Mouse (Mus musculus) heart, embryonic 14.5 days (tissue): Measurements from ENCODE around the gene Blmh. TPM values are rescaled to one million over a fixed set of nuclear protein-coding genes. Genes with fewer than 3 reads are reported as not detected.

ENCODE experiments used
- ATAC-seq: fragments of 200-750 bp; cut with Nextera tagmentation; 2 replicates; pipeline ENCODE4 v1.8.0; 2017; ENCODE audit warnings: low read depth, moderate TSS enrichment; ENCODE audit not compliant: insufficient number of reproducible peaks, insufficient read depth, low FRiP score
- H3K27ac ChIP-seq, 2 experiments: fragments of 200-500 bp in 1 of 2; fragments of 300-500 bp in 1 of 2; sonication (generic) in 1 of 2; replicated peaks in 1 of 2; 2 replicates each; pipeline ENCODE4 v1.5.1; 2012 to 2014; ENCODE audit warnings: low read depth in 2 of 2, low read length in 2 of 2, control low read depth in 1 of 2, mild to moderate bottlenecking in 1 of 2, mixed read lengths in 1 of 2; ENCODE audit not compliant: control insufficient read depth in 1 of 2, insufficient read depth in 1 of 2
- H3K27me3 ChIP-seq: fragments of 300-500 bp; sonication (generic); 2 replicates; pipeline ENCODE4 v1.6.1; 2014; ENCODE audit warnings: mild to moderate bottlenecking, low read length, control low read depth; ENCODE audit not compliant: control insufficient read depth, insufficient read depth
- H3K36me3 ChIP-seq: fragments of 300-500 bp; sonication (generic); 2 replicates; pipeline ENCODE4 v1.6.1; 2014; ENCODE audit warnings: mild to moderate bottlenecking, control low read depth, low read length, mixed read lengths; ENCODE audit not compliant: control insufficient read depth, insufficient read depth
- H3K4me1 ChIP-seq, 2 experiments: fragments of 200-500 bp in 1 of 2; fragments of 300-500 bp in 1 of 2; sonication (generic) in 1 of 2; 2 replicates each; pipeline ENCODE4 v1.6.1; 2012 to 2014; ENCODE audit warnings: low read length in 2 of 2, control low read depth in 1 of 2, mixed read lengths in 1 of 2; ENCODE audit not compliant: control insufficient read depth in 2 of 2, insufficient read depth in 2 of 2
- H3K4me2 ChIP-seq: fragments of 300-500 bp; sonication (generic); 2 replicates; pipeline ENCODE4 v1.6.1; 2014; ENCODE audit warnings: mild to moderate bottlenecking, low read length
- H3K4me3 ChIP-seq, 2 experiments: fragments of 200-500 bp in 1 of 2; fragments of 300-500 bp in 1 of 2; sonication (generic) in 1 of 2; 2 replicates each; pipeline ENCODE4 v1.5.1; 2012 to 2014; ENCODE audit warnings: low read length in 2 of 2, mild to moderate bottlenecking in 2 of 2, control low read depth in 1 of 2, low read depth in 1 of 2, moderate library complexity in 1 of 2; ENCODE audit not compliant: control insufficient read depth in 1 of 2, insufficient read depth in 1 of 2
- H3K9ac ChIP-seq: fragments of 300-500 bp; sonication (generic); 2 replicates; pipeline ENCODE4 v1.6.1; 2014; ENCODE audit warnings: mild to moderate bottlenecking, low read length
- H3K9me3 ChIP-seq: fragments of 300-500 bp; sonication (generic); 2 replicates; pipeline ENCODE4 v1.6.1; 2016; ENCODE audit warnings: low read length, control low read depth; ENCODE audit not compliant: control insufficient read depth
- WGBS: fragments of 180-500 bp; shearing (Covaris S2); extraction: QIAGEN DNeasy Blood & Tissue Kit; methylation state at CpG from one replicate; pipeline ENCODE4 v1.1.7; 2014; 5-methylcytosine and 5-hydroxymethylcytosine counted together
- polyA plus RNA-seq: library from polyadenylated mRNA; unstranded; fragments of >200 nt; fragmentation: Nextera tagmentation; extraction: Ambion mirVana; gene quantifications from 2 replicates; pipeline ENCODE4 v1.2.1, GENCODE M21; 2014

The Blmh gene
- polyA plus RNA-seq, 1 experiment from 2014 or later: 89.7 TPM

DNA sequence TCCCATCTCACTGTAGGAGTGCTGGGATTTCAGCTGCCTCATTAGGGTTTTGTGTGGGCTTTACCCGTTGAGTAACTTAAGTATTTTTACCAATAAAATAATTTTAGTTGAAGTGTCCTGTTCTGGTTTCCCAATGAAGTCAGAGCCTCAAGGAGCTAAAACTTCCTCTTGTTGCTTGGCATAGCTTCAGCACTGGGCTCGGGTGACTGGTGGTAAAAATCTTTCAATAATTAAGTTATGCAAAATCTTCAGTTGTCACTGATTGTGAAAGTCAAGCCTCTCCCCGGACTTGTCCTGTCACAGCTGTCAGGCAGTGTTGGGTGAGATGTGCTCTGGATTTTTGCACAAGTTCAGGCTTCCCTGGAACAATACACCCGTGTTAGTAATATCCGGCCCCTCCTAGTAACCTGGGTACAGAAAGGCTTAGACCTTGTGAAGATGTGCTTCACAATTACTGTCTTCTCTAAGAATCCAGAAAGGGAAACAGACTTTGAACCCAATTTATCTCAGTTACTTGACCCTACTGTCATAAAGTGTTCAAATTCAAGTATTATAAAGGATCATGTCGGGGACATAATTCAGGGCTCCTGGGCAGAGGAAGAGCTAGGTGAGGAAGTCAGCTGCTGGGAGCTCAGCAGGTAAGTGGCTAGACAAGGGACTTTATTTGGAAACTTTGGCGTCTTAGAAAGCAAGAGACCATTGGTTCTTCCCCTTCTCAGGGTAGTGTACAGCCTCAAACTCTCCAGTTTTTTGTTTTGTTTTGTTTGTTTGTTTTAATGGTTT, 22.8 kb upstream of the Blmh start, which contains the start of gene Tmigd1:
Gene Tmigd1, plus strand, starts transcription at position 581 of the 783 bp plus-strand sequence.
- peaks cover 0 to 4% of the 10 kb centered on the region in 2 experiments; a peak in 1 of 4 replicates for H3K4me1 ChIP-seq
- no peak for ATAC-seq
- no peak within 1 kb of the TSS for H3K4me3 ChIP-seq
- no peak within 1 kb of the TSS for H3K27ac ChIP-seq
- no peaks in the 10 kb centered on the region for H3K36me3 ChIP-seq
- 65% methylated on average over 7 of the region's 7 CpGs for WGBS
- H3K4me2 ChIP-seq: no peak within 1 kb of the TSS
- no peaks in the 10 kb centered on the region for H3K27me3 ChIP-seq
- H3K9me3 ChIP-seq: no peaks in the 10 kb centered on the region
- H3K9ac ChIP-seq: no peak within 1 kb of the TSS

DNA sequence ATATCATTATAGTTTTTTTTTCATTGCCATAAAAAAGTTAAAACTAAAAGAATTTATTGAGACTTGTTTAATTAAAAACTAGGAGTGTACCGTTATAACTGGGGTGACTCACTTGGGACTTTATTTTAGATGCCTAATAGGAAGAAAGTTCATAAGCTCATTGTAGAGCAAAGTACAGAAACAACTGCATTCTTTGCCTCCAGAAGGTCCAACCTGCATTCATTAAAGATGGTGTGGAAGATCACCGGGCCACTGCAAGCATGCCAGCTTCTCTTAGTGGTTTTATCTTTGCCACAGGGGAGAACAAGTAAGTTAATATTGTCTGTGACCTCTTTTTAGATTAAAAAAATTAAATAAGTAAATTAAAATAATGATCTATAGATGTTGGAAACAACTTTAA, 20.3 kb upstream of the Blmh start:
- no peak overlapping the region for H3K4me2 ChIP-seq
- no peaks in the 10 kb centered on the region for H3K27me3 ChIP-seq
- H3K9ac ChIP-seq: no peak overlapping the region
- no peak for ATAC-seq
- no peak overlapping the region for H3K27ac ChIP-seq
- H3K9me3 ChIP-seq: no peaks in the 10 kb centered on the region
- H3K4me3 ChIP-seq: no peak overlapping the region
- H3K36me3 ChIP-seq: no peaks in the 10 kb centered on the region
- whole genome bisulfite sequencing: 84% methylated on average over 2 of the region's 2 CpGs
- no peaks in the 10 kb centered on the region for H3K4me1 ChIP-seq

DNA sequence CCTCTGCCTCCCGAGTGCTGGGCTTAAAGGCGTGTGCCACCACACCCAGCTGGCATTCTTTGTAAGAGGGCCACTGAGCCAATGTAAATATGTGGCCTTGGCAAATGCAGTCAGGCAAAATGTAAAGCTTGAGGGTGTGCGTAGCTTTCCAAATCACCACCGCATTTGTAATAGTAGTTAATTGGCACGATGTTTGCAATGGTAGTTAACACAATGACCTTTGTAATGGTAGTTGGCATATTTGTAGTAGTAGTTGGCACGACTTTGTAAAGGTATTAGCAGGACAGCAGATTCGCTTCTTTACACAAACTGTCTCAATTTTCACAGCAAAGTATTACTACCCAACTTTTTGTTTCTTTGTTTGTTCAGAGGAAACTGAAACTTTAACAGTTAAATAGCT, 16.0 kb upstream of the Blmh start:
- ATAC-seq: no peak
- Histone ChIP-seq H3K9me3 (no peaks in the 10 kb centered on the region), H3K27me3 (no peaks in the 10 kb centered on the region), H3K4me3 (no peak overlapping the region), H3K4me2 (no peak overlapping the region), H3K36me3 (no peaks in the 10 kb centered on the region), H3K27ac (no peak overlapping the region), H3K4me1 (peaks cover 8 to 18% of the 10 kb centered on the region in 2 experiments), H3K9ac (no peak overlapping the region)
- WGBS: 88% methylated on average over 7 of the region's 7 CpGs

DNA sequence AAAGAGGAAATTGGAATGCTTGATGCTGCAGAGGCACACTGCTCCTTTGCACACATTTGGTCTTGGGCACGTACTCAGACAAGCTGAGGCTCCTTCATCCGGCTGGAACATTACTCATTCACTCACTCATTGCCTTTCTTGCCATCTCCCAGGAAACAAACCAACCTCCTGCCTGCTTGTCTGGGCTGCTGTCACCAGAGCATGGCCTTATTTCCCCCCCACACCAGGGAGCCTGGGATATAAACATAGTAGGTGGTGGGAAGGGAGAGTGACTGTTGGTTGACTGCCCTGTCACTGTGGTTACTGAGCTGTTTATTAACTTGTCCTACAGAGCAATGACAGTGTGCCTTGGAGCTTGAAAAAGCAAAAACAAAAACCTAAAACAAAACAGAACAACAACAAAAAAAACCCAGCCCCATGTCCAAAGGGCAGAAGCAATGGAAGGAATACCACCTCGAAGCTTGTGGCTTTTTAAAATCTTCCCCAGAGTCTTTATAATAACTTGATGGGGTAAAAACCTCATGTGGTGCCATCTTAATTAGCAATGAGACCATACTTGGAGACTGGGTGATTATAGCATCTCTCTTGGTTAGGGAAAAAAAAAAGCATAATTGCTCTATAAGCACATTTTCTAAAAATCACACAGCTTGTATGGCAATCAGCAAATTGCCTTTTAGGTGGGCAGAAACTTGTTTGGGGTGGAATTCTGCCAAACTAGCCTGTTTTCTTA, 13.1 kb upstream of the Blmh start:
- Histone ChIP-seq H3K9ac (no peak overlapping the region), H3K36me3 (no peaks in the 10 kb centered on the region), H3K27ac (peak overlapping the region; percentile 58 to 61; a peak in 3 of 4 replicates), H3K4me3 (no peak overlapping the region), H3K9me3 (no peaks in the 10 kb centered on the region), H3K27me3 (no peaks in the 10 kb centered on the region), H3K4me2 (no peak overlapping the region), H3K4me1 (peaks cover 8 to 20% of the 10 kb centered on the region in 2 experiments)
- no peak for ATAC-seq
- 59% methylated on average over 3 of the region's 3 CpGs for WGBS

DNA sequence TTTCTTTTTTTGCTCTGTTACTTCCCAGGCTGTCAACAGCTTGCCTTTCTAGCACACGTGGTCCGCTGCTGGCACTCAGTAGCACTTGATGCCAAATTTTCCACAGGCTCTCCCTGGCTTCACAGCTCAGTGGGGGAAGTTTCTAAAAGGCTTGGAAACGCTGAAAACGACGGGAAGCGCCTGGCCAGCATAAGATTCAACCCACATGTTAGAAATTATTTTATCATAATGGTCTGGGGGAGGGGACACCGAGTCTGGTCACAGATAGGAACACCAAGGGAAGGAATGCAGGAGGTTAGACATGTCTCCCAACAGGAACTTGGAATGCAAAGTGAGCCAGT, 12.6 kb upstream of the Blmh start:
- H3K4me2 ChIP-seq: peak overlapping the region; percentile 38
- 5% methylated on average over 7 of the region's 7 CpGs for WGBS

DNA sequence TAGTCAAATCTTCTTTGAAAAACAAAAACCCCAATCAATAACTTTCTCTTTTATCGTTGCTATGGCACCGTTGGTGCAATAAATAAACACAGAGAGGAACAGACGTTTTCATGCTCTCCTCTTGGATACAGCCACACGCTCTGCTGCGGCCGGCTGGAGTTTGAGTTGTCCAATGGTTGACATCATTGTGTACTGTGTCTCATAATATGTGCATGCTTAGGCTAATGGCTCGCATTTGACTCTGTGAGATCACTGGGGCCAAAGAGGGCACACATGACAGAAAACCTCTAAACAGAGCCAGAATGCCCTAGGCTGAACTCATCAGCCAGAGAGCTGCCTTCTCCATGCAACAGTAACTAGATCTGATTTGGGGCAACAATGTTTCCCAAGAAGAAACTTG, 10.2 kb upstream of the Blmh start:
- Histone ChIP-seq H3K9me3 (no peaks in the 10 kb centered on the region), H3K36me3 (no peaks in the 10 kb centered on the region), H3K27ac (no peak overlapping the region), H3K4me3 (no peak overlapping the region), H3K4me2 (no peak overlapping the region), H3K4me1 (peaks cover 9 to 26% of the 10 kb centered on the region in 2 experiments), H3K9ac (no peak overlapping the region), H3K27me3 (no peaks in the 10 kb centered on the region)
- no peak for ATAC-seq
- 63% methylated on average over 7 of the region's 7 CpGs for WGBS

More for the DNA sequence above, 12.6 kb upstream of the Blmh start:
- H3K9ac ChIP-seq: no peak overlapping the region; the same call in 1 of the 2 replicates
- H3K27me3 ChIP-seq: no peaks in the 10 kb centered on the region
- H3K4me1 ChIP-seq: peaks cover 8 to 22% of the 10 kb centered on the region in 2 experiments
- H3K36me3 ChIP-seq: no peaks in the 10 kb centered on the region
- peak; percentile 64; the same call in 1 of the 2 replicates for ATAC-seq
- no peak overlapping the region for H3K4me3 ChIP-seq
- peak overlapping the region; percentile 61 to 70; a peak in 3 of 4 replicates for H3K27ac ChIP-seq
- no peaks in the 10 kb centered on the region for H3K9me3 ChIP-seq

DNA sequence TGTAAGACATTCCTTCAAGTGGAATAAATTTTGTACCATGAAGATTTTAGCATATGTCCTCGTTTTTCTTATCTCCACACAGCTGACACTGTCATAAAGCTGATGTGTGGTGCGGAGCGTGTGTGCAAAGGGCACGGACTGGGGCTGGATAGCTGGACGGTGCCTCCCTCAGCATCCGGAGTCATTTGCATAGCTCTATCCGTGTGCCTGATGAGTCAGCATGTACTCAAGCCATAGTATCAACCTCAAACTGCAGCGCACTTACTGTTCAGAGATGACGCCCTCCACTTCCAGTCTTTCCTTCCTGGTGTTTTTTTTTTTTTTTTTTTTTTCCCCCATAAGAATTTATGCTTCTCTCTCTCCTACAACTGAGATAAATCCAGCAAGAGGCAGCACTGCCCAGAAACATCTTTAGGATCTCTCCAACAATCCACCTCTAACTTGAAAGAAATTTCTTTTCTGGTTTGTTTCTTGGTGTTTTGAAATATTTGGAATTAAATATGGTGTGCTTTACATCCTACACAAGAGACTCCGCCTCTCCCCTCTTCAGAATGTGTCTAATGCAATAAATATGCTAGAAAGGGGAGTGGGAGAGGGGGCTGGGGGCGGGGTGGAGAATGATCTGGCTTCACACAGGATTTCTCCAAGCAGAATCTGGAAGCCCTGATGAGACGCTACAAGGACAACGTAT, 7.9 kb upstream of the Blmh start:
- peak overlapping the region; percentile 19 for H3K4me2 ChIP-seq
- H3K9me3 ChIP-seq: no peaks in the 10 kb centered on the region
- 21% methylated on average over 13 of the region's 13 CpGs for WGBS
- peaks cover 4 to 17% of the 10 kb centered on the region in 2 experiments for H3K4me1 ChIP-seq
- ATAC-seq: peak; percentile 67; the same call in 1 of the 2 replicates
- no peak overlapping the region for H3K27ac ChIP-seq
- H3K27me3 ChIP-seq: no peaks in the 10 kb centered on the region
- H3K4me3 ChIP-seq: no peak overlapping the region
- no peaks in the 10 kb centered on the region for H3K36me3 ChIP-seq
- no peak overlapping the region for H3K9ac ChIP-seq
